Mouse (Mus musculus) hematopoietic stem cell, adult 5-6 weeks (primary cell): ENCODE measurements around the gene Aacs. TPM values are rescaled to one million over a fixed set of nuclear protein-coding genes. Genes with fewer than 3 reads are reported as not detected.
"Not testable (repeated sequence)": the region's sequence is repeated elsewhere in the genome, so short reads cannot be mapped to it uniquely, and the experiment has no call there.

ENCODE experiments used
- ATAC-seq, 2 experiments: fragments of 125-278 bp in 1 of 2; replicated peaks in 1 of 2; 2 replicates each; pipeline ENCODE4 v1.8.0; 2016 to 2017; ENCODE audit warnings: inconsistent platforms in 2 of 2, mild to moderate bottlenecking in 2 of 2, moderate number of reproducible peaks in 2 of 2, low read depth in 1 of 2, moderate TSS enrichment in 1 of 2; ENCODE audit not compliant: low FRiP score in 2 of 2, poor library complexity in 2 of 2, severe bottlenecking in 2 of 2, insufficient read depth in 1 of 2, low TSS enrichment in 1 of 2
- total RNA-seq: library from RNA; stranded (forward); fragments of 172-1452, 232-1000 nt; gene quantifications from 2 replicates; pipeline ENCODE4 v1.2.3, GENCODE M21; 2017

Gene Aacs
- total RNA-seq, 1 experiment from 2014 or later = 8.1 TPM

GRCm38 (mm10) chr5:125485031-125485778 lies 9.6 kb downstream of the Aacs start:
- peak; percentile 49 to 65 for ATAC-seq

- ATAC-seq = no peak
These were observed 10.5 kb downstream of the Aacs start for GRCm38 (mm10) chr5:125486088-125486487.

GRCm38 (mm10) chr5:125487375-125488115 lies 11.9 kb downstream of the Aacs start:
- no peak for ATAC-seq

- no peak for ATAC-seq
These were observed 12.5 kb downstream of the Aacs start for GRCm38 (mm10) chr5:125488116-125488455.

- ATAC-seq = not testable (repeated sequence)
These were observed 13.3 kb downstream of the Aacs start for GRCm38 (mm10) chr5:125488953-125489352.

- peak in 1 of 2 experiments; percentile 42; a peak in 1 of 4 replicates for ATAC-seq
These were observed 15.5 kb downstream of the Aacs start for GRCm38 (mm10) chr5:125491107-125491506.

- no peak for ATAC-seq
These were observed 16.9 kb downstream of the Aacs start for GRCm38 (mm10) chr5:125492379-125493092.

GRCm38 (mm10) chr5:125493093-125493423 lies 17.4 kb downstream of the Aacs start:
- ATAC-seq = no peak

GRCm38 (mm10) chr5:125495655-125496054 lies 20.0 kb downstream of the Aacs start:
- no peak for ATAC-seq

GRCm38 (mm10) chr5:125497821-125498600 lies 22.4 kb downstream of the Aacs start:
- ATAC-seq = peak; percentile 70 to 78

- no peak for ATAC-seq
These were observed 25.9 kb downstream of the Aacs start for GRCm38 (mm10) chr5:125501505-125501904.

- no peak for ATAC-seq
These were observed 26.6 kb downstream of the Aacs start for GRCm38 (mm10) chr5:125502186-125502585.

GRCm38 (mm10) chr5:125503628-125504027 lies 28.0 kb downstream of the Aacs start:
- peak; percentile 74 to 86 for ATAC-seq

- ATAC-seq = no peak
These were observed 29.1 kb downstream of the Aacs start for GRCm38 (mm10) chr5:125504692-125505091.

GRCm38 (mm10) chr5:125505968-125506367 lies 30.4 kb downstream of the Aacs start:
- ATAC-seq = no peak

GRCm38 (mm10) chr5:125507582-125507981 lies 32.0 kb downstream of the Aacs start:
- ATAC-seq = no peak

GRCm38 (mm10) chr5:125508006-125508405 lies 32.4 kb downstream of the Aacs start:
- ATAC-seq = no peak
